Mouse (Mus musculus): Measurements from ENCODE around the gene Sesn2. TPM values are rescaled to one million over a fixed set of nuclear protein-coding genes. Genes with fewer than 3 reads are reported as not detected.
A peak's percentile ranks its signal among the peaks of the same experiment; 100 is the strongest.

Gene Sesn2
- polyA plus RNA-seq, 1 experiment, result 19.4 TPM

DNA sequence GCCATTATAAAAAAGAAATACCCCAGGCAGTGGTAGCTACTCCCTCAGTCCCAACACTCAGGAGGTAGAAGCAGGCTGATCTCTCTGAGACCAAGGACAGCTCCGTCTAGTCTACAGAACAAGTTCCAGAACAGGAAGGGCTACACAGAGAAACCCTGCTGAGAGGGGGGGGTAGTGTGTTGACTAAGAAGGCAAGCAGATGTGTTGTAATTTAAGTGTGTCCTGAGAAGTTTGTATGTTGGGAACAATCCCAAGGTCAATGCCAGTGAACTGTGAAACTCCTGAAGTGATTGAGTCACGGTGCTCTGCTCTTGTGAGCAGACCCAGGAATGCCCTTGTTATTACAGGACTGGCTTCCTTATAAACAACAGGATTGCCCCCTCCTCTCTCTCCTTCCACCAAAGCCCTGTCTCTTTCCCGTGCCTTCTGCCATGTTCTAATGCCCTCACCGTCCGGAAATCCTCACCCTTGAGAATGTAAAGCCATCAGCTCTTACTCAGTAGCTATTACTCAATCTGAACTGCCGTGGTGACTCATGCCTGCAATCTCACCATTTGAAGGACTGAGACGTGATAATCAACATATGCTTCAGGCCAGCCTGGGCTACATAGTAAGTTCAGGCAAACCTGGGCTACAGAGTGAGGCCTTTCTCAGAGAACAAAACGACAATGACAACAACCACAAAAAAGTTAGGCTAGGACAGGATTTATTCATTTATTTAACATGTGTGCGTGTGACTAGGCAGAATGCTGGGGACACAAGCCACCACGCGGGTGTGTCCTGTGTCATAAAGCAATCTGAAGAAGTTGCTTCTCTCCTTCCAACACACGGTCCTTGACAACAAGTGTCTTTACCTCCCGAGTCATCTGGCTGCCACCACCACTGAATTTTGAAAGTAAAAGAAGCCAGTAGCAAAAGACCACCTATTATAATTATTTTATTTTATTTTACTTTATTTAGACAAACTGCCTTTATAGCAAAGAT is 34.1 kb downstream of the Sesn2 start:
- TF ChIP-seq CTCF (IDR thresholded peaks at IDR 0.05; ENCODE audit: control insufficient read depth, insufficient read depth, insufficient replicate concordance, low read depth, low read length), result no peak
- H3K4me1 ChIP-seq (ENCODE audit: control insufficient read depth, insufficient read depth, low read length), result no peaks in the 10 kb centered on the region; the same call in 1 of the 2 replicates
- no peaks in the 10 kb centered on the region for H3K27me3 ChIP-seq (ENCODE audit: control insufficient read depth, insufficient read depth, low read length)
- no peaks in the 10 kb centered on the region for H3K36me3 ChIP-seq (ENCODE audit: control insufficient read depth, insufficient read depth, low read length)
- no peak overlapping the region for H3K27ac ChIP-seq (ENCODE audit: control insufficient read depth, insufficient read depth, low read depth, low read length)
- H3K4me3 ChIP-seq (ENCODE audit: control insufficient read depth, low read depth, low read length), result no peak overlapping the region

DNA sequence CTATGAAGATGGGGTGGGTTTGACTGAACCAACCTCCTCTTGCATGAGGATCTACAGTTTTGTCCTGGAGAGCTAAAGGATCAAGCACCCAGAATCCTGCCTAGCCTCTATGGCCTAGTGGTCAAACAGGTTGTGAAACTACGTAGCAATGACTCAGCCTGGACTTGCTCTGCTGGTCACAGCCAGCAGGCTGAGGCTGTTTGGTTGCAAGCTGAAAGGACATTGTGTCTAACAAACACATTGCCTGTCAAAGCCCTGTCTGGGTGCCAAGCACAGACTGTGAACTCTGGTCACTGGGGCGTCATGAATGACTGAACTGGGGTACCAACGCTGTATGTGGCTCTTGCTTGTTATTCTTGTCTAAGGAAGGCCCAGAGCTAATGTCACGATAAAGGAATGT is 35.7 kb downstream of the Sesn2 start:
- H3K36me3 ChIP-seq (ENCODE audit: control insufficient read depth, insufficient read depth, low read length), result no peaks in the 10 kb centered on the region

DNA sequence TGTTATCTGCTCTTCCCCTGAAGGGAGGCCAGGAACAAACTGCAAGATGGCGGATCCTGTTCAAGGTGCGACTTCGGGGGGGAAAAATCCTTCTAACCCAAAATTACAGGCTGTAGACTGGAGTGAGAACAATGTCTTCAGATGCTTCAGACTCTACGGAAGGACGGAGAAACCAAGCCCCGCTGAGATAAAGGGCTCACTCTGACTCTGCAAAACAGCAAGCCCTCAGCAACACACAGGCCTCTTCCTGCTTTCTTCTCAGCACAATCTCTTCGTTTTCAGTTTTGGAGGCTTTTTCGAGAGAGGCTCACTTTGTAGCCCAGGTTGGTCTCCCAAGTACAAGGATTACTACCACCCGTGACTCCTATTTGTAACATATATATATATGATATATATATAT is 36.9 kb downstream of the Sesn2 start:
- H3K27me3 ChIP-seq (ENCODE audit: control insufficient read depth, insufficient read depth, low read length), result no peaks in the 10 kb centered on the region
- H3K27ac ChIP-seq (ENCODE audit: control insufficient read depth, insufficient read depth, low read depth, low read length), result no peak overlapping the region
- no peaks in the 10 kb centered on the region; the same call in 1 of the 2 replicates for H3K4me1 ChIP-seq (ENCODE audit: control insufficient read depth, insufficient read depth, low read length)
- no peak for TF ChIP-seq POLR2A (IDR thresholded peaks at IDR 0.05; ENCODE audit: control insufficient read depth, low read depth, low read length)
- no peak for TF ChIP-seq CTCF (IDR thresholded peaks at IDR 0.05; ENCODE audit: control insufficient read depth, insufficient read depth, insufficient replicate concordance, low read depth, low read length)
- H3K4me3 ChIP-seq (ENCODE audit: control insufficient read depth, low read depth, low read length), result peak overlapping the region; percentile 11; the same call in 1 of the 2 replicates
- no peaks in the 10 kb centered on the region for H3K36me3 ChIP-seq (ENCODE audit: control insufficient read depth, insufficient read depth, low read length)

More for the DNA sequence above, 35.7 kb downstream of the Sesn2 start:
- Histone ChIP-seq H3K27ac (ENCODE audit: control insufficient read depth, insufficient read depth, low read depth, low read length) (no peak overlapping the region), H3K4me1 (ENCODE audit: control insufficient read depth, insufficient read depth, low read length) (no peaks in the 10 kb centered on the region; the same call in 1 of the 2 replicates), H3K27me3 (ENCODE audit: control insufficient read depth, insufficient read depth, low read length) (no peaks in the 10 kb centered on the region), H3K4me3 (ENCODE audit: control insufficient read depth, low read depth, low read length) (no peak overlapping the region)
- TF ChIP-seq CTCF (IDR thresholded peaks at IDR 0.05; ENCODE audit: control insufficient read depth, insufficient read depth, insufficient replicate concordance, low read depth, low read length) (no peak), POLR2A (IDR thresholded peaks at IDR 0.05; ENCODE audit: control insufficient read depth, low read depth, low read length) (no peak)

DNA sequence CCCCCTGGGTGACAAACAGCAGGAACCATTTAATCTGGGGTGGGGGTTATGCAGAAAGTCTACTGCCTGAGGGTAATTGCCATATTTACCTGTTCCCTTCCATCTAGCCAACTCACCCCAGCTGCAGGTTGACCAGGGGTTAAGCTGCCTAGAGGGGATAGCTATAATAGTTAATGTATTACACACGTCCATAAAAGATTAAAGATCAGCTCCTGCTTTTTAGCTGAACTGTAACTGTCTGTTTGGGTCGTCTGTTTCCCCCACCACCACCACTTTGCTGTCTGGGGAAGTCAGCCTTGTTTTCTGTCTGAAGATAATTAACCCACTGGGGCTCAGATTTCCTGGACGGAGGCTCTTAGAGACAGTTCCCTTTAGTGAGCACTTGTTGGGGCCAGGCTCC is 40.4 kb downstream of the Sesn2 start:
- no peak for TF ChIP-seq POLR2A (IDR thresholded peaks at IDR 0.05; ENCODE audit: control insufficient read depth, low read depth, low read length)
- TF ChIP-seq CTCF (IDR thresholded peaks at IDR 0.05; ENCODE audit: control insufficient read depth, insufficient read depth, insufficient replicate concordance, low read depth, low read length), result no peak
- no peaks in the 10 kb centered on the region for H3K27me3 ChIP-seq (ENCODE audit: control insufficient read depth, insufficient read depth, low read length)
- H3K4me1 ChIP-seq (ENCODE audit: control insufficient read depth, insufficient read depth, low read length), result no peaks in the 10 kb centered on the region; the same call in 1 of the 2 replicates
- no peak overlapping the region for H3K4me3 ChIP-seq (ENCODE audit: control insufficient read depth, low read depth, low read length)
- no peak overlapping the region for H3K27ac ChIP-seq (ENCODE audit: control insufficient read depth, insufficient read depth, low read depth, low read length)
- no peaks in the 10 kb centered on the region for H3K36me3 ChIP-seq (ENCODE audit: control insufficient read depth, insufficient read depth, low read length)

DNA sequence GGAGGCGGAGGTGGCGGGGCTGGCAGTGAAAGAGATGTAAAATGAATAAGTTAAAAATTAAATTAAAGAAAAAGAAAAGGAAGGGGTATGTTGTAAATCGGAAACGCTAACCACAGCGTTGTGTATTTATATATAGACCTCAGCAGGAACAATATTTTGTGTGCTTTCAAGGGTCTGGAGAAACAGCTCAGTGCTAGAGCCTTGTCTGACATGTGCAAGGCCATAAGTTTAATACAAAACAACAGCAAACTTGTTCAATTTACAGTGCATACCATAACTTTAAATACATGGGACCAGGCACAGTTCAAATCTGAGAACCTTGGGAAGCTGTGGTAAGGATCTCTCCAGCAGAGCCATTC is 46.1 kb downstream of the Sesn2 start:
- Histone ChIP-seq H3K36me3 (ENCODE audit: control insufficient read depth, insufficient read depth, low read length) (peaks cover 2% of the 10 kb centered on the region), H3K27me3 (ENCODE audit: control insufficient read depth, insufficient read depth, low read length) (no peaks in the 10 kb centered on the region), H3K27ac (ENCODE audit: control insufficient read depth, insufficient read depth, low read depth, low read length) (no peak overlapping the region), H3K4me1 (ENCODE audit: control insufficient read depth, insufficient read depth, low read length) (peaks cover 3% of the 10 kb centered on the region), H3K4me3 (ENCODE audit: control insufficient read depth, low read depth, low read length) (no peak overlapping the region; the same call in 1 of the 2 replicates)
- TF ChIP-seq POLR2A (IDR thresholded peaks at IDR 0.05; ENCODE audit: control insufficient read depth, low read depth, low read length) (no peak), CTCF (IDR thresholded peaks at IDR 0.05; ENCODE audit: control insufficient read depth, insufficient read depth, insufficient replicate concordance, low read depth, low read length) (no peak)

DNA sequence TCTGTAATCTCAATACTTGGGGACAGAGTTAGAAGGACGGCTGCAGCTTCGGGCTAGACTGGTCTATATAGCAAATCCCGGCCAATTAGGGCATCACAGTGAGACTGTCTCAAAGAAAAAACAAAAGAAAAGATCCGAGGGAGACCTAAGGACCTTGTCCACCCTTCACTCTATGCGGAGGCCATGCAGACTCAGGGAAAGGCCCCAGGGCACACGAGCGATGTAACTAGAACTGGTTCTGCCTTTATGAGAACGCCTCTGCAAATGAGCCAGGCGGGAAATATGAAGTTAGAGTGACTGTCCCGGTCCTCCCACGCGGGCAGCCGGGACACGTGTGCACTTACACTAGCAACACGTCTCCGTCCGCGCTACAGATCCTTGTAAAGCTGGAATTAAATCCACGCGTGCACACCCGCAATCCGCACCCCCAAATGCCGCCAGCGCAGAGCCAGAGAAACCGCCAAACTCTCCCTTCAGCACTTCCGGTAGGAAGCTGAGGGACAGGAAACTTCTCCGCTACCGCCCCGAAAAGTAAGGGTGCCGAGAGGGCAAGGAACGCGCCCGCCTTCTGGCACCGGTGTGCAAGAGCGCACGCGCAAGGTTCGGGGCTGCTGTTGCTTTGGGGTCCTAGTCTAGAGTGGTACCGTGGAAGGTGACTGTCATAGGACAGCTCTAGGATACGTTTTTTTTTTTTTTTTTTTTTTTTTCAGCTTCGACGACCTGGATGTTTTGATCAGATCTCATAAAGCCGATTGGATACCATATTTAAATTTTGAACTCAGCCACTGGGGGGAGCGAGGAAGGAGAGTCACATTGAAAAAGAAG is 46.7 kb downstream of the Sesn2 start, which contains the start of gene Med18:
Gene Med18 (minus strand): TSS at position 492 of the 825 bp plus-strand sequence.
- peaks cover 3% of the 10 kb centered on the region for H3K4me1 ChIP-seq (ENCODE audit: control insufficient read depth, insufficient read depth, low read length)
- peak within 1 kb of the TSS; percentile 85 for H3K4me3 ChIP-seq (ENCODE audit: control insufficient read depth, low read depth, low read length)
- H3K36me3 ChIP-seq (ENCODE audit: control insufficient read depth, insufficient read depth, low read length), result peaks cover 2% of the 10 kb centered on the region
- TF ChIP-seq POLR2A (IDR thresholded peaks at IDR 0.05; ENCODE audit: control insufficient read depth, low read depth, low read length), result peak; percentile 81
- TF ChIP-seq CTCF (IDR thresholded peaks at IDR 0.05; ENCODE audit: control insufficient read depth, insufficient read depth, insufficient replicate concordance, low read depth, low read length), result no peak; the same call in 1 of the 2 replicates
- H3K27me3 ChIP-seq (ENCODE audit: control insufficient read depth, insufficient read depth, low read length), result no peaks in the 10 kb centered on the region
- H3K27ac ChIP-seq (ENCODE audit: control insufficient read depth, insufficient read depth, low read depth, low read length), result peak within 1 kb of the TSS; percentile 55

DNA sequence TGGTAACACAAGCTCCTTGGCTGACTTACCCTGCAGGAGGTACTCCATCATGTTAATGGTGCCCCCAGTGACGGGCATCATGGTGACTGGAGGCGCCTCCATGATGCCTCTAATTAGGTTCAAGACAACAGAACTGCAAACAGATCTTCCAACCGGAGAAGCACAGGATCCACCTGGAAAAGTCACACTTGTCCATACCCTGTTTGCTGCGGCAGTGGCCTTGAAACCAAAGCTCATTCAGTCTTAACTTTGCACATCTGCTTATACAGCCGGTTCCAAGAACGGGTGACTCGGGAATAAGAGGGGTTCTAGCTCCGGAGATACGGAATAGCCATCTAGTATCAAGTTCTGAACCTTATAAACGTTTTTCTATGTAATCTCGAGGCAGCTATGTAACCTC is 47.5 kb downstream of the Sesn2 start:
- Histone ChIP-seq H3K4me1 (ENCODE audit: control insufficient read depth, insufficient read depth, low read length) (peaks cover 3% of the 10 kb centered on the region), H3K4me3 (ENCODE audit: control insufficient read depth, low read depth, low read length) (peak overlapping the region; percentile 85; the same call in 1 of the 2 replicates), H3K36me3 (ENCODE audit: control insufficient read depth, insufficient read depth, low read length) (peaks cover 2% of the 10 kb centered on the region), H3K27ac (ENCODE audit: control insufficient read depth, insufficient read depth, low read depth, low read length) (no peak overlapping the region), H3K27me3 (ENCODE audit: control insufficient read depth, insufficient read depth, low read length) (no peaks in the 10 kb centered on the region)
- TF ChIP-seq POLR2A (IDR thresholded peaks at IDR 0.05; ENCODE audit: control insufficient read depth, low read depth, low read length) (no peak), CTCF (IDR thresholded peaks at IDR 0.05; ENCODE audit: control insufficient read depth, insufficient read depth, insufficient replicate concordance, low read depth, low read length) (no peak)

Data from testis, adult 2 months (tissue).